Mouse (Mus musculus) lung, embryonic 14.5 days (tissue): ENCODE results near the gene Mtus2. TPM values are rescaled to one million over a fixed set of nuclear protein-coding genes. Genes with fewer than 3 reads are reported as not detected.

ENCODE experiments used
- ATAC-seq: fragments of 200-750 bp; cut with Nextera tagmentation; 2 replicates; pipeline ENCODE4 v1.8.0; 2017; ENCODE audit warnings: mild to moderate bottlenecking, moderate TSS enrichment, moderate library complexity; ENCODE audit not compliant: insufficient read depth
- DNase-seq: peaks from one replicate; pipeline ENCODE4 v3.0.0-alpha.2; 2015
- H3K27ac ChIP-seq: fragments of 300-500 bp; sonication (generic); 2 replicates; pipeline ENCODE4 v1.5.1; 2014; ENCODE audit warnings: low read depth, mild to moderate bottlenecking, moderate library complexity
- H3K27me3 ChIP-seq: fragments of 300-500 bp; sonication (generic); 2 replicates; pipeline ENCODE4 v1.6.1; 2014; ENCODE audit warnings: low read length, control low read depth; ENCODE audit not compliant: insufficient read depth
- H3K36me3 ChIP-seq: fragments of 300-500 bp; sonication (generic); 2 replicates; pipeline ENCODE4 v1.6.1; 2014; ENCODE audit warnings: control low read depth; ENCODE audit not compliant: insufficient read depth
- H3K4me1 ChIP-seq: fragments of 300-500 bp; sonication (generic); 2 replicates; pipeline ENCODE4 v1.6.1; 2014; ENCODE audit warnings: antibody characterized with exemption, control low read depth; ENCODE audit not compliant: insufficient read depth
- H3K4me2 ChIP-seq: fragments of 300-500 bp; sonication (generic); 2 replicates; pipeline ENCODE4 v1.6.1; 2014; ENCODE audit warnings: mild to moderate bottlenecking
- H3K4me3 ChIP-seq: fragments of 300-500 bp; sonication (generic); 2 replicates; pipeline ENCODE4 v1.5.1; 2014; ENCODE audit warnings: low read depth, low read length
- H3K9ac ChIP-seq: fragments of 300-500 bp; sonication (generic); 2 replicates; pipeline ENCODE4 v1.6.1; 2014
- H3K9me3 ChIP-seq: fragments of 300-500 bp; sonication (generic); 2 replicates; pipeline ENCODE4 v1.6.1; 2016; ENCODE audit warnings: low read depth, low read length, control low read depth
- CTCF ChIP-seq: IDR thresholded peaks from 2 replicates; pipeline ENCODE4 v1.5.1; 2016; ENCODE audit warnings: antibody characterized with exemption, low read depth
- WGBS: fragments of 180-500 bp; shearing (Covaris S2); extraction: QIAGEN DNeasy Blood & Tissue Kit; methylation state at CpG from one replicate; pipeline ENCODE4 v1.1.7; 2014; 5-methylcytosine and 5-hydroxymethylcytosine counted together
- polyA plus RNA-seq: library from polyadenylated mRNA; unstranded; fragments of >200 nt; fragmentation: Nextera tagmentation; extraction: Ambion mirVana; gene quantifications from 2 replicates; pipeline ENCODE4 v1.2.1, GENCODE M21; 2014

Mtus2 gene
- polyA plus RNA-seq, 1 experiment from 2014 or later, result 5.7 TPM

DNA sequence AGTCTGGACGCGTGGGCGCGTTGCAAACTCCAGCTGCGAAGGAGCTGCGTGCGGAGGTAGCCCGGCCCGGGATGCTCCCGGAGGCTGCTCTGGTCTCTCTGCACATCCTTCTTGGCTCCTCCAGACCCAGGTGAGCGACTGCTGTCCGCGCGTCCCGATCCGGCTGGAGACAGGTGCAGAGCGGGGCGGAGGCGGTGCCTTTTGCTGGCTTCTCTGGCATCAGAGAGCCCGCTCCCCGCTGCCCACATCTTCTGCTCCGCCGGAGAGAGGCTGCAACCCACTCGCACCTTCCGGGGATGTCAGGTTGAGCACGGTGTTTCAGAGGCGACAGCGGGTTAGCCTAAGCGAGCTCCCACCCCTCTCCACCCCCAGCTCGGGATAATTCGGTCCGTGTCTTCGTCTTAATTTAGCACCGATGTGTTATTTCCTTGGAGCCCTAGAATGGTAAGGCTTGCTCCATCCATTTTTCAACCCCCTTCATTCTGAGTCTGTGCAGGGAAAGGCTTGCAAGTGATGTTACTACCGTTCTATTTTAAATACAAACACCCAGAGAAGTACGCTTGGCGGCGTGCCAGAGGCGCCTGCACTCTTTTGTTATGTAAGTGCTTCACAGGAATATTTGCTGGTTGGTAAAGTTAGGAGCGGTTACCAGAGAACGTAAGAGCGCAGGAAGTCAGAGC lies 612 bp downstream of the Mtus2 start:
- DNase-seq, result peak; percentile 88
- peak overlapping the region; percentile 49 for H3K4me3 ChIP-seq

DNA sequence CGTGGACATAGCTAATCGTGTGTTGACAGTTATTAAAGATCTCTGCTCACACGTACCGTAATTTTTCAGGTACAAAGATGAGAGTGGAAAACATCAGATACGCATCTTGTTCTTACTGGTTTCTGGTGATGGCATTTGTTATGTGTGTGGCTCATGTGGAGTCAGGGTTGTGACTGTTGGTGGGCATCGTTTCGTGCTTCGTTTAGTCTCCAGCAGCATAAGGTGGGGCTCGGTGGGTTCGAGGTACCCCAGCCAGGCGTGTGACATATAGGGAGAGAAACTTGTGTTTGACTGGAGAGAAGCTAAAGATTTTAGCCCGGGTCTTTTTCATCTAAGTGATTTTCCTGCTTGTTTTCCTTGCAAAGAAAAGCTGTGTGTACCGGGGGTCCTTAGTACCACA lies 1.4 kb downstream of the Mtus2 start:
- Histone ChIP-seq H3K4me3 (no peak overlapping the region), H3K9ac (no peak overlapping the region)
- ATAC-seq, result no peak

More for the DNA sequence above, 612 bp downstream of the Mtus2 start:
- Histone ChIP-seq H3K9ac (peak overlapping the region; percentile 29; the same call in 1 of the 2 replicates), H3K27me3 (peaks cover 30% of the 10 kb centered on the region), H3K4me1 (0 out of 2 replicates have a peak, but pooled peaks cover 4% of the 10 kb centered on the region), H3K9me3 (no peaks in the 10 kb centered on the region), H3K27ac (0 out of 2 replicates have a peak overlapping the region, but pooled peaks have one; percentile 2), H3K4me2 (peak overlapping the region; percentile 87), H3K36me3 (no peaks in the 10 kb centered on the region)
- under 1% methylated on average over 42 of the region's 42 CpGs for WGBS
- ATAC-seq, result peak; percentile 12; the same call in 1 of the 2 replicates
- no peak for TF ChIP-seq CTCF

DNA sequence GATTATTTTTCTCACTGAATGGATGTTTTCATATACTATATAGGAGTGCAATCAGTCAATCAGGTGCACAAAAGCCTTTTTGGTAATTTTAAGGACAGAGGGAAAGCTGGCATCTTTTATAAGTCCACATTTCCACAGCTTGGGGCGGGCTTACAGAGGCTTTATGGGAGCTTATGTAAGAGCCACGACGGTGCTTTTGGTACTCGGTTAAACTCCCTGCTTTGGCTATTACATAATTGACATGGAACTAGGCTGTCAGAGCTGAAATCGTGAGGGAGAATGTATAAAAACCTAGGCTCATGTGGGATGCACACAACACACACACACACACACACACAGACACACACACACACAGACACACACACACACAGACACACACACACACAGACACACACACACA lies 2.0 kb downstream of the Mtus2 start:
- H3K4me3 ChIP-seq, result no peak overlapping the region
- TF ChIP-seq CTCF, result no peak
- no peak overlapping the region for H3K27ac ChIP-seq
- ATAC-seq, result no peak
- H3K9me3 ChIP-seq, result no peaks in the 10 kb centered on the region
- DNase-seq, result no peak
- no peak overlapping the region for H3K9ac ChIP-seq
- no peak overlapping the region for H3K4me2 ChIP-seq
- H3K4me1 ChIP-seq, result 0 out of 2 replicates have a peak, but pooled peaks cover 4% of the 10 kb centered on the region
- H3K27me3 ChIP-seq, result peaks cover 30% of the 10 kb centered on the region
- whole genome bisulfite sequencing, result 26% methylated on average over 5 of the region's 5 CpGs
- H3K36me3 ChIP-seq, result no peaks in the 10 kb centered on the region

More for the DNA sequence above, 1.4 kb downstream of the Mtus2 start:
- no peak for TF ChIP-seq CTCF
- Histone ChIP-seq H3K36me3 (no peaks in the 10 kb centered on the region), H3K4me1 (0 out of 2 replicates have a peak, but pooled peaks cover 4% of the 10 kb centered on the region), H3K4me2 (peak overlapping the region; percentile 87), H3K27me3 (peaks cover 30% of the 10 kb centered on the region), H3K9me3 (no peaks in the 10 kb centered on the region), H3K27ac (no peak overlapping the region)
- no peak for DNase-seq
- WGBS, result 34% methylated on average over 13 of the region's 13 CpGs

DNA sequence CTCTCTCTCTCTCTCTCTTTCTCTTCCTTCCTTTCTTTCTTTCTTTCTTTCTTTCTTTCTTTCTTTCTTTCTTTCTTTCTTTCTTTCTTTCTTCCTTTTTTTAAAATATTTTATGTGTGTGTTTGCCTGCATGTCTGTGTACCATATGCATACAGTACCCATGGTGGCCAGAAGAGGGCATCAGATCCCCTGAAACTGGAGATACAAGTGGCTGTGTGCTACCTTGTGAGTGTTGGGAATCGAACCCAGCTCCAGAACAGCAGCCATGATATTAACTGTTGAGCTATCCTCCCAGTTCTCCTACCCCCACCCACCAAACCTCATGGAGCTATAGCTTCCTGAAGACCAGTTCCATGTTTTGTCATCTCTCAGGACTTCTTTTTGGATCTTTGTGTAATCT lies 3.7 kb downstream of the Mtus2 start:
- H3K4me1 ChIP-seq, result 0 out of 2 replicates have a peak, but pooled peaks cover 4% of the 10 kb centered on the region
- H3K4me3 ChIP-seq, result no peak overlapping the region
- ATAC-seq (no peak), DNase-seq (no peak)
- H3K27ac ChIP-seq, result no peak overlapping the region
- no peak overlapping the region for H3K9ac ChIP-seq
- H3K4me2 ChIP-seq, result no peak overlapping the region
- TF ChIP-seq CTCF, result peak; percentile 46
- H3K9me3 ChIP-seq, result no peaks in the 10 kb centered on the region
- H3K27me3 ChIP-seq, result peaks cover 24% of the 10 kb centered on the region; the same call in 1 of the 2 replicates
- 77% methylated on average over 1 of the region's 1 CpGs for WGBS
- no peaks in the 10 kb centered on the region for H3K36me3 ChIP-seq

DNA sequence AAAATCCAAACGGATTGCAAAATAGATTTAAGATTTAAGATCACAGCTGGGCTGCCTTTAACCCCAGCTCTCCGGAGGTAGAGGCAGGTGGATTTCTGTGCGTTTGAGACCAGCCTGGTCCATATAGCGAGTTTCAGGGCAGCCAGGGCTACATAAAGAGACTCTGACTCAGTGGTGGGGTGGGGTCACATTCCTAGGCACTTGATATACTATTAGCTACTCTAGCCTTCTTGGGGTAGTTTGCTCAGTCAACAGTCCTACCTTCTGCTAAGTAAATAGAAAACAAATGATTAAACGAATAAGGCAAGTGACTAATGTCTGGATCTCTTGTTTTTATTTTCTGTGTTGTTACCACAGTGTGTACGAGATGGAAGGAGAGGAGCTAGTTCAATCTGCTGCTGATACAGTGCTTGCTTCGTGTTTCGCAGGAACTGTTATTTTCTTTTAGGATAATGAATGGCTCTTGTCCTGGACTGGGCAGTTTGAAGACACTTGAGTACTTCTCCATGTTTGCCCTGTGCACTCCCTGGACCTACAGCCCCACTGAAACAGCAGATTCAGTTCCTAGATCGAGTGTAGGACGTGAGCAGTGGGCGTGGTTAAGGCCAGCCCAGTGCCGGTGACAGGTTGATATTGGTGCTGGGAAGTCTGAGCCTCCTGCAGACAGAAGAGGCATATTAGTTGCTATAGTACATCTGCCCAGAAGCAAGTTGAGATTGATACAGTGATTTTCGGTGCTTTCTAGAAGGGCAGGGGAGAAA lies 6.9 kb downstream of the Mtus2 start:
- H3K4me3 ChIP-seq, result peak overlapping the region; percentile 1; the same call in 1 of the 2 replicates
- TF ChIP-seq CTCF, result no peak
- H3K27ac ChIP-seq, result no peak overlapping the region
- H3K4me1 ChIP-seq, result no peaks in the 10 kb centered on the region
- H3K36me3 ChIP-seq, result no peaks in the 10 kb centered on the region
- H3K4me2 ChIP-seq, result peak overlapping the region; percentile 30
- ATAC-seq (peak; percentile 87), DNase-seq (peak; percentile 46)
- no peak overlapping the region for H3K9ac ChIP-seq
- H3K27me3 ChIP-seq, result no peaks in the 10 kb centered on the region
- H3K9me3 ChIP-seq, result no peaks in the 10 kb centered on the region
- 43% methylated on average over 13 of the region's 13 CpGs for WGBS

DNA sequence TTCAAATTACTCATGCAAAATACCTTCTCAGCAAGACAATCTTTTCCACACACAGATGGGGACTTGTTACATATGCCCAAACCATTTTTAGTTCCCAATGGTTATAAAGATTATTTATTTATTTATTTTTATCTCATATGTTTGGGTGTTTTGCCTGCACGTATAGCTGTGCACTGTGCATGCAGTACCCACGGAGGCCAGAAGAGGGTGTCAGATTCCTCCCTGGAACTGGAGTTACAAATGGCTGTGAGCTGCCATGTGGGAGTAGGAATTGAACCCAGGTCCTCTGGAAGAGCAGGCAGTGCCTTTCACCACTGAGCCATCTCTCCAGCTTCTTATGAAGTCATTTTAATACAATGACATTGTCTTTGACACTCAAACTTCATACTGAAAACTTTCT lies 7.7 kb downstream of the Mtus2 start:
- peak; percentile 61 for TF ChIP-seq CTCF
- Histone ChIP-seq H3K27me3 (no peaks in the 10 kb centered on the region), H3K9me3 (no peaks in the 10 kb centered on the region), H3K36me3 (no peaks in the 10 kb centered on the region), H3K4me1 (no peaks in the 10 kb centered on the region), H3K27ac (no peak overlapping the region), H3K4me2 (peak overlapping the region; percentile 30), H3K4me3 (peak overlapping the region; percentile 1; the same call in 1 of the 2 replicates), H3K9ac (no peak overlapping the region)
- ATAC-seq, result no peak
- WGBS, result 35% methylated on average over 2 of the region's 2 CpGs
- DNase-seq, result peak; percentile 53

DNA sequence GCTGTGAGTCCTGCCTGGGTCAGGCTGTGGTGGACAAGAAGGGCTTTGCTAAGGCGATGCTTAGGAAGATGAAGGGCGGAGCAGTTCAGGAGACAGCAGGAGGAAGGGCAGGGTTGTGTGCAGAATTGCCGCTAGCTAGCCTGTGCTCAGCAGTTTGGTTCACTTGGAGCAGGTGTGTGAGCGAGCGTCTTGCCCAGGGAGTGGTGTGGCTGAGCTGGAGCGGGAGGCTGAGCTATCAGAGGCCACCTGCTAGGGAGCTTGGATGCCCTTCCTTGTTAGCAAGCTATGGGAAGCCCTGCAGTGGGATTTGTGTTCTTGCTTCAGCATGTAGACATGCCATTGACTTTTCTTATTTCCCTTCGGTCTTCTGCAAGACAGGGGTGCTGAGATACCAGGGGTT lies 9.5 kb downstream of the Mtus2 start:
- Histone ChIP-seq H3K4me1 (no peaks in the 10 kb centered on the region), H3K4me3 (no peak overlapping the region), H3K27me3 (no peaks in the 10 kb centered on the region), H3K4me2 (no peak overlapping the region), H3K27ac (no peak overlapping the region), H3K36me3 (no peaks in the 10 kb centered on the region), H3K9me3 (no peaks in the 10 kb centered on the region), H3K9ac (no peak overlapping the region)
- no peak for TF ChIP-seq CTCF
- DNase-seq (no peak), ATAC-seq (no peak)
- WGBS, result 74% methylated on average over 7 of the region's 7 CpGs
